Mouse (Mus musculus): ENCODE measurements at regions not wholly inside any gene's neighbourhood (a gene's known extent, or its start where the extent isn't known, plus 50 kb on each side); places are given as distances from the start of the nearest gene placed in this dataset.
A peak's percentile ranks its signal among the peaks of the same experiment; 100 is the strongest.
"Not testable (repeated sequence)": the region's sequence is repeated elsewhere in the genome, so short reads cannot be mapped to it uniquely, and the experiment has no call there.

DNA sequence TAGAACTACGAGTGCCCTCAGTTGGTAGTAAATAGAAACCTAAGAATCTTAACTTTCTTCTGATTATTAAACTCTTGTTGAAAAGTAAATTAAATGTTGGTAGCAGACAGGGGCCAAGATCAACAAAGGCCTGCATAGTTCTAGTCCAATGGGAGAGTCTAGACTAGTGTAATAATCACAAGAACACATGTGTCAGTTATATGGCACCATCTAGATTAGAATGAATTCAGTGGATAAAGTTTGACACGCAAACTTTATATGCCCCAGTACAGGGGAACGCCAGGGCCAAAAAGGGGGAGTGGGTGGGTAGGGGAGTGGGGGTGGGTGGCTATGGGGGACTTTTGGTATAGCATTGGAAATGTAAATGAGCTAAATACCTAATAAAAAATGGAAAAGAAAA, 176.9 kb downstream of the Ube2e3 start:
- not testable (repeated sequence) for H3K4me3 ChIP-seq (ENCODE audit: low read depth, low read length); H3K4me2 ChIP-seq (ENCODE audit: low read depth, low read length); H3K36me3 ChIP-seq (ENCODE audit: control insufficient read depth, insufficient read depth, low read length); H3K27ac ChIP-seq (ENCODE audit: low read depth, low read length); H3K4me1 ChIP-seq (ENCODE audit: control insufficient read depth, insufficient read depth, low read length); H3K9ac ChIP-seq (replicated peaks; ENCODE audit: low read depth, low read length); H3K27me3 ChIP-seq (ENCODE audit: control insufficient read depth, insufficient read depth, low read length); H3K9me3 ChIP-seq (ENCODE audit: control insufficient read depth, low read length); ATAC-seq (ENCODE audit: low read depth)
- WGBS = 92% methylated on average over 3 of the region's 3 CpGs

DNA sequence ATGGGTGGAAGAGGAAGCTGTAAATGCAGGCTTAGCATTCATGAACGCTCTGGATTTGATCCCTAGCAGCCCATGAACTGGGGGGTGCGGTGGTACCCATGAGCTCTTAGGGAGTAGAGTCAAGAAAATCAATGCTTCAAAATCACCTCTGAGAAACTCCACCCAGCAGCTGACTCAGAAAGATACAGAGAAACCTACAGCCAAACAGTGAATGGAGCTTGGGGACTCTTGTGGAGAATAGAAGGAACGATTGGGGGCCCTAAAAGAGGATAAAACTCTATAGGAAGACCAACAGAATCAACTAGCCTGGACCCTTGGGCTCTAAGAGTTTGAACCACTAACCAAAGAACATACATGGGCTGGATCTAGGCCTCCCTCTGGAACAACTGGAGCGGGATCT, 177.6 kb downstream of the Ube2e3 start:
- ATAC-seq (ENCODE audit: low read depth) = no peak
- no peaks in the 10 kb centered on the region for H3K36me3 ChIP-seq (ENCODE audit: control insufficient read depth, insufficient read depth, low read length)
- H3K9me3 ChIP-seq (ENCODE audit: control insufficient read depth, low read length) = no peaks in the 10 kb centered on the region

DNA sequence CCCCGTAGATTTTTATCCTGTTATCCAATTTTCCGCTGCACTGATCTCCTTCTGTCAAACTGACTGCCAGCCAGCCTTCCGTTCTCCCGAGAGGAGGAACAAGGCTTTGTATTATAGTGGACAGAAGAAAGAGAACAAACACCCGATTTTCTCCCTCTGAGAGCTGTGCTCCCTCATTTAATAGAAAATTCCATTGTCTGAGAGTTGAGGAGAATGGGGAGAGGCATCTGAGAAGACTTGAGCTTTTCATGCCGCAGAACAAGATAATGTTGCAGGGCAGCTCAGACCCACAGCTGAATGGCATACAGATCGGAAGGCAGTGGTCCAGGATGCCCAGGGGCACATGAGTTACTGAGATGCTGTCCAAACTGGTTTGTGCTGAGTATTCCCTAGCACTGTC, 180.1 kb downstream of the Ube2e3 start:
- Histone ChIP-seq H3K4me1 (ENCODE audit: control insufficient read depth, insufficient read depth, low read length) (no peaks in the 10 kb centered on the region), H3K9ac (replicated peaks; ENCODE audit: low read depth, low read length) (no peak overlapping the region), H3K27me3 (ENCODE audit: control insufficient read depth, insufficient read depth, low read length) (no peaks in the 10 kb centered on the region), H3K27ac (ENCODE audit: low read depth, low read length) (peak overlapping the region; percentile 53), H3K9me3 (ENCODE audit: control insufficient read depth, low read length) (no peaks in the 10 kb centered on the region), H3K4me3 (ENCODE audit: low read depth, low read length) (peak overlapping the region; percentile 8; the same call in 1 of the 2 replicates), H3K36me3 (ENCODE audit: control insufficient read depth, insufficient read depth, low read length) (no peaks in the 10 kb centered on the region), H3K4me2 (ENCODE audit: low read depth, low read length) (peak overlapping the region; percentile 45)
- ATAC-seq (ENCODE audit: low read depth) = peak; percentile 88
- 20% methylated on average over 7 of the region's 7 CpGs for WGBS

More for the DNA sequence above, 177.6 kb downstream of the Ube2e3 start:
- Histone ChIP-seq H3K4me1 (ENCODE audit: control insufficient read depth, insufficient read depth, low read length) (no peaks in the 10 kb centered on the region), H3K4me3 (ENCODE audit: low read depth, low read length) (no peak overlapping the region), H3K27ac (ENCODE audit: low read depth, low read length) (no peak overlapping the region), H3K9ac (replicated peaks; ENCODE audit: low read depth, low read length) (no peak overlapping the region), H3K27me3 (ENCODE audit: control insufficient read depth, insufficient read depth, low read length) (no peaks in the 10 kb centered on the region), H3K4me2 (ENCODE audit: low read depth, low read length) (no peak overlapping the region)
- WGBS = 74% methylated on average over 4 of the region's 4 CpGs

DNA sequence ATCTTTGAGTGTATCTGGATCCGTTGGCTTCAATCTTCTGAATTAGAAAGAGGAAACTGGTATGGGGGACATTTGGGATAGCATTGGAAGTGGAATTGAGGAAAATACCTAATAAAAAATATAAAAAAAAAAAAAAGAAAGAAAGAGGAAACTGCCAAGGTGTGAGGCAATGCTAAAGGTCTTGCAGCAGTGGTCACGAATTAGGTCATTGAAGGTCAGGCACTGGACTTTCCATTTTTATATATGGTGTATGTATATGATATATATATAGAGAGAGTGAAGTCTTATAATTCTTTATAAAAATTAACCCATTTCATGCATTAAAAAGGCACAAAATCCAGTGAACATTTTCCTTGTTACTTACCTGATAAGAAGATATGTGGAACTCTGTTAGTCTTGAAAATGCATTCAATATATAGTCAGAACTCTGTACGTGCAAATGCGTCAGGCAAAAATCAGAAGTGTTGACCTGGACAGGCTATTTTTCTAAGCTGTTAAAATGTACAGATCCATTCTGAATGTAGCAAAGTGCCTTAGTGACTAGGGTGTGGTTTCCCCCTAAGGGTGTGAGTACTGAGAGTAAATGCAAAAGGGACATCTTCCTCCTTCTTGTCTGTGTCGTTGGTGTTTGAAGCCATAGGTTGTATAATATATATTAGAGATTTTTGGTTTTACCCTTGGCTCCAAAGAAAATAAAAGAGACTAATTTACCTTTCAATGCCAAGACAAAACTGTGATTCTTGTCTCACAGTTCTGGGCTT, 181.0 kb downstream of the Ube2e3 start:
- ATAC-seq (ENCODE audit: low read depth) = no peak
- Histone ChIP-seq H3K36me3 (ENCODE audit: control insufficient read depth, insufficient read depth, low read length) (no peaks in the 10 kb centered on the region), H3K27me3 (ENCODE audit: control insufficient read depth, insufficient read depth, low read length) (no peaks in the 10 kb centered on the region), H3K27ac (ENCODE audit: low read depth, low read length) (no peak overlapping the region), H3K4me1 (ENCODE audit: control insufficient read depth, insufficient read depth, low read length) (no peaks in the 10 kb centered on the region), H3K9ac (replicated peaks; ENCODE audit: low read depth, low read length) (no peak overlapping the region), H3K4me3 (ENCODE audit: low read depth, low read length) (no peak overlapping the region), H3K4me2 (ENCODE audit: low read depth, low read length) (no peak overlapping the region), H3K9me3 (ENCODE audit: control insufficient read depth, low read length) (no peaks in the 10 kb centered on the region)
- 91% methylated on average over 5 of the region's 5 CpGs for WGBS

DNA sequence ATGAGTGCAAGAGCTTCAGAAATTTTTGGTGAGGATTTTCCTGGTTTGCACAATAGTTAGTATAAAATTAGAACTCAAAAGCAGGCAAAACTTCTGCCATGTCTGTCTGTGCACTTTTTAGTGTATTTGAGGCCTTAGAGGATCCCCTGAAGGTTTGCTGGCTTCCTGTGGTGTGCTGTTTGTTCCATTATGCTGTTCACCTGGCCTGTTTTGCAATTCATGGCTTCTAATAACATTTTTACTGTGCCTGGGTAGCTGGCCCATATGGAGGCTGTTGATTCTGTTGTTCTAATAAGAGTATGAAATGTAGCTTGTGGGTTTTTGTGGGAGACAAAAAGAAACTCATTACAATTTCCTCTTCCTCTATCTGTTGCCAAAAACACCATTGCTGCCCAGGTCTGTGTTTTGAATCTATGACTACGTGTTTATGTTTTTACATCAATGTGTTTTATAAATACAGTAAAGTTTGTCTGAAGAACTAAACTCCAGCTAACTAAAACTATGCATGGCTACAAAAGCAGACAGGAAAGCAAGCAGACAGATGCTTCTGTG, 182.6 kb downstream of the Ube2e3 start:
- no peak overlapping the region for H3K27ac ChIP-seq (ENCODE audit: low read depth, low read length)
- no peaks in the 10 kb centered on the region for H3K36me3 ChIP-seq (ENCODE audit: control insufficient read depth, insufficient read depth, low read length)
- no peaks in the 10 kb centered on the region for H3K9me3 ChIP-seq (ENCODE audit: control insufficient read depth, low read length)
- H3K4me2 ChIP-seq (ENCODE audit: low read depth, low read length) = no peak overlapping the region
- 86% methylated on average over 1 of the region's 1 CpGs for WGBS
- H3K4me1 ChIP-seq (ENCODE audit: control insufficient read depth, insufficient read depth, low read length) = no peaks in the 10 kb centered on the region
- H3K27me3 ChIP-seq (ENCODE audit: control insufficient read depth, insufficient read depth, low read length) = no peaks in the 10 kb centered on the region
- no peak overlapping the region for H3K4me3 ChIP-seq (ENCODE audit: low read depth, low read length)
- H3K9ac ChIP-seq (replicated peaks; ENCODE audit: low read depth, low read length) = no peak overlapping the region
- ATAC-seq (ENCODE audit: low read depth) = no peak

DNA sequence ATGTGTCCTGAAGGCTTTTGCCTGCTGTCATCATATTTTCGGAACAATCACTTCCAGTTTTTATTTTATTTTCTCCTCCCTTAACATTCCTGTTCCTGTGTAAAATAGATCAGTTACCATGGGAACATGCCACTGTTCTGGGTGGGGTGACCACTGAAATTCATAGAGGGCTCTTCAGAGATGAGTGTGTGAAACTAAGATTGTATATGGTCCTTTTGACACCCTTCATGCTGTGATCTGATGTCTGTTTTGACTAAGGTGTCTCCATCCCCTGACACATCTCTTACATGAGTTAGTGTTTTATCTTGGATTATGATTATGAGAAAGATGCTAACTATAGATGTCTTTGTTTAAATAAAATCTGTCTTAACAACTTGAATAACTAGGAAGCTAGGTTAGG, 184.3 kb downstream of the Ube2e3 start:
- no peaks in the 10 kb centered on the region for H3K4me1 ChIP-seq (ENCODE audit: control insufficient read depth, insufficient read depth, low read length)
- H3K27ac ChIP-seq (ENCODE audit: low read depth, low read length) = no peak overlapping the region
- H3K4me2 ChIP-seq (ENCODE audit: low read depth, low read length) = no peak overlapping the region
- H3K4me3 ChIP-seq (ENCODE audit: low read depth, low read length) = no peak overlapping the region
- ATAC-seq (ENCODE audit: low read depth) = no peak
- H3K9me3 ChIP-seq (ENCODE audit: control insufficient read depth, low read length) = no peaks in the 10 kb centered on the region
- no peak overlapping the region for H3K9ac ChIP-seq (replicated peaks; ENCODE audit: low read depth, low read length)
- no peaks in the 10 kb centered on the region for H3K27me3 ChIP-seq (ENCODE audit: control insufficient read depth, insufficient read depth, low read length)
- WGBS = 84% methylated on average over 1 of the region's 1 CpGs
- H3K36me3 ChIP-seq (ENCODE audit: control insufficient read depth, insufficient read depth, low read length) = no peaks in the 10 kb centered on the region

DNA sequence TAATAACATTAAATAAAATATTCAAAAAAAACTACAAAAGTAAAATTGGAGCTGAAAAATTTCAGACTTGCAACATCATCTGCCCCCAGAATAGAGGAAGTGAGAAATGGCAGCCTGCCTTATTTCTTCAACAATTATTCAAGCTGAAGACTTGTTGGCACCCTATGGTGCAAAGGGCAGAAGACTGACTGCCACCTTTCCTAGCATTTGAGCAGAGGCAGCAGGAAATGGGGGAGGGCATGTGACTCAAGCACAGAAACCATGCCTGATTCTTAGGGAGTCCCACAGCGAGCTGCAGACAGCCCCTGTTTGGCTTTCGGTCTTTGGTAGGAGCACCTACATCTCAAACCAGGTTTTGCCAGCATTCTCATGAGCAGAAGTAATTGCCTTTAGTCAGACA, 188.2 kb downstream of the Ube2e3 start:
- Histone ChIP-seq H3K4me1 (ENCODE audit: control insufficient read depth, insufficient read depth, low read length) (no peaks in the 10 kb centered on the region), H3K4me2 (ENCODE audit: low read depth, low read length) (no peak overlapping the region), H3K36me3 (ENCODE audit: control insufficient read depth, insufficient read depth, low read length) (no peaks in the 10 kb centered on the region), H3K27ac (ENCODE audit: low read depth, low read length) (no peak overlapping the region), H3K9ac (replicated peaks; ENCODE audit: low read depth, low read length) (no peak overlapping the region), H3K27me3 (ENCODE audit: control insufficient read depth, insufficient read depth, low read length) (no peaks in the 10 kb centered on the region), H3K9me3 (ENCODE audit: control insufficient read depth, low read length) (no peaks in the 10 kb centered on the region), H3K4me3 (ENCODE audit: low read depth, low read length) (no peak overlapping the region)
- 81% methylated on average over 2 of the region's 2 CpGs for WGBS
- ATAC-seq (ENCODE audit: low read depth) = no peak

DNA sequence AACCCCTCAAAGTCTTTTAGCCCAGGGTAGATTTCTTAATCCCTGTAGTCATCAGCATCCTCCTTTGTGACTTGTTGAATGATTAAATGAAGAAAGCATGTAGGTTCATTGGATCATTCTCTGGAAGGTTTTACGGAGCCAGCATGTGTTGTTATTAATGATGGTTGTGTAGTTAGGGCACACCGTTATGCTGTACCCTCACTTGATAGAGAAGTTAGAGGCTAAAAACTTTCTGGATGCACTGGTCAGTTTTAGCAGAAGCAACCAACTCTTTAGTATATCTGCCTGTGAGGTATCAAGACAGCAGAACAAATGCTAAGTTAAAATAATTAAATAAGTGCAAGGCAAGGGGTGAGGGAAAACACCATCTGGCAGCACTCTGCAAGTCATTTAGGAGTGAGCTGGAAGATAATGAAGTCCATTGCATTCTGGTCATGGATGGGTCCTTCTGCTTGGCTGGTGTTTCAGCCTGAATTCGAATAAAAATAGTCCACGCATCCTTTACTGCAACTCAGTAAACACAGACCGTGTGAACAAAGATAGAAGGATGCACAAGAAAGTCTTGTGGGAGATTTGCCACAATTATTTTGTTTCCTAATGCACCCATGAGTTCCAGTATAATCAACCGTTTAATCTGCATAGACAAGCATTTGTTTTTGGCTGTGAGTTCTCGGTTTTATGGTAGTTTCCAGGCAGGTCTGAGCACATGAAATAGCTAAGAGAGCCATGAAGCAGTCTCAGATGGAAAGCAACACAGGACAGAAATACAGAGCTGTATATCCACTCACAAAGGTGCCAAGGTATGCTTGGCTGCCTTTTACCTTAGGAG, 191.4 kb downstream of the Ube2e3 start:
- H3K4me3 ChIP-seq (ENCODE audit: low read depth, low read length) = no peak overlapping the region
- H3K4me1 ChIP-seq (ENCODE audit: control insufficient read depth, insufficient read depth, low read length) = no peaks in the 10 kb centered on the region
- no peaks in the 10 kb centered on the region for H3K27me3 ChIP-seq (ENCODE audit: control insufficient read depth, insufficient read depth, low read length)
- H3K27ac ChIP-seq (ENCODE audit: low read depth, low read length) = no peak overlapping the region
- no peaks in the 10 kb centered on the region for H3K36me3 ChIP-seq (ENCODE audit: control insufficient read depth, insufficient read depth, low read length)
- peak; percentile 82; the same call in 1 of the 2 replicates for ATAC-seq (ENCODE audit: low read depth)
- no peak overlapping the region for H3K4me2 ChIP-seq (ENCODE audit: low read depth, low read length)
- no peaks in the 10 kb centered on the region for H3K9me3 ChIP-seq (ENCODE audit: control insufficient read depth, low read length)
- 42% methylated on average over 7 of the region's 7 CpGs for WGBS
- no peak overlapping the region for H3K9ac ChIP-seq (replicated peaks; ENCODE audit: low read depth, low read length)

DNA sequence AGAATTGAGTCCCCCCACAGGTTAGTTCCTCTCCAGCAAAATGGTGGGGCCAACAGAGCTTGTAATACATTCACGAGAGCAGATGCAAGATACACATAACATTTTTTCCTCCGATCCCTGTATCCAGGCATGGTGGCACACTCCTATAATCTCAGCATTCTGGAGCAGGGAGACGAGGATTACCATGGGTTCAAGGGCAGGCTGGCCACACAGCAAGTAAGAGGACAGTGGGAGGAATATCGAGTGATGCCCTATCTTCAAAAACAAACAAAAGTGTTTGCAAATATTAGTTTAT, 192.0 kb downstream of the Ube2e3 start:
- H3K36me3 ChIP-seq (ENCODE audit: control insufficient read depth, insufficient read depth, low read length) = no peaks in the 10 kb centered on the region
- no peaks in the 10 kb centered on the region for H3K9me3 ChIP-seq (ENCODE audit: control insufficient read depth, low read length)
- 65% methylated on average over 4 of the region's 4 CpGs for WGBS
- no peak overlapping the region for H3K4me2 ChIP-seq (ENCODE audit: low read depth, low read length)
- H3K4me1 ChIP-seq (ENCODE audit: control insufficient read depth, insufficient read depth, low read length) = no peaks in the 10 kb centered on the region
- H3K9ac ChIP-seq (replicated peaks; ENCODE audit: low read depth, low read length) = no peak overlapping the region
- no peak overlapping the region for H3K4me3 ChIP-seq (ENCODE audit: low read depth, low read length)
- H3K27me3 ChIP-seq (ENCODE audit: control insufficient read depth, insufficient read depth, low read length) = no peaks in the 10 kb centered on the region
- ATAC-seq (ENCODE audit: low read depth) = no peak
- H3K27ac ChIP-seq (ENCODE audit: low read depth, low read length) = no peak overlapping the region
